Mouse (Mus musculus): ENCODE data around the gene Osbpl3. TPM values are rescaled to one million over a fixed set of nuclear protein-coding genes. Genes with fewer than 3 reads are reported as not detected.

Gene Osbpl3
- total RNA-seq, 2 experiments from 2014 or later, result 26.8 to 27.9 TPM

DNA sequence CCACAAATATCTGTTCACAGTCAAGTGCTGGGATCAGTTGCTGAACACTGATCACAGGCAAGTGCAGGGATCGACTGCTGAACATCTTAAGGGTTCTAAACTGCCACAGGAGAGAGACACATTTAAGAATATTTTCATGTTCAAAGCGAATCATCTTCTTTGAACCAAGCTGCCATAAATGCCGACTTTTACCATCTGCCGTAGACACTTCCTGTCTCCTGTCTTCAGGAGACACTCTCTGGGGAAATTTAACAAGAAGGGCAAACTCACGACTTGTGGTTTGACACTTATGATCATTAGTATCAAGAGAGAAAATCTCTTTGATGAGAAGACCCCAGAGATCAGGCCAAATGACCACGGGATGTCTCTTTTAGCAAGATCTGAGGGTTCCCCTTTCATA lies 134.3 kb downstream of the Osbpl3 start:
- DNase-seq (ENCODE audit: extremely low spot score in 1 of 2, low spot score in 2 of 2), result no peak
- intact Hi-C loops (cut with DNase I), result loop anchor here (5.0 kb wide), 1 partner anchor 36 kb away; no protein-coding TSS in a partner anchor

DNA sequence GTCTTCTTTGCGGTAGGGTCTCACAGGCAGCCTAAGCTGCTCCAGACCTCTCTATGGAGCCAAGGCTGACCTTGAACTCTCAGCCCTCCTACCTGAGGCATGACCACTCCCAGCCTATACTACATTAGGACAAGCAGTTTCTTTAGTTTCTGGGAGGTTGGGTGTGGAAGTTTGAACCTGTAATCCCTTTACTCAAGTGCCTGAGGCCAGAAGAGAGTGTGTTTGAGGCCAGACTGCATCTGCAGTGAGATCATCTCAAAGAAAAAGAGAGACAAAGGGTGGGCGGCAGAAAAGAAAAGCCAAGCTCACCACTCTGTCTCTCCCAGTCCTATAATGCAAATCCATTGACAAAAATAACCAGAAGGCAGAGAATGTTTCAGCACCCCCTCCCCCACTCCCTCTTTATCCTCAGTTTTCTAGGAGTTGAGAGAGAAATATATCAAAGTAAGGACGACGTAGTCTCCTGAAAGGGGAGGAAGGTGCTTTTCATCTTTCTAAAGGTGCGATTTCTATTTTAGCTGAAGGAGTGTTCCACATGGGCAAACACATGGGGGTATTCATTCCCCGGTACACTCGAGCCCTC lies 137.3 kb downstream of the Osbpl3 start:
- DNase-seq (ENCODE audit: extremely low spot score in 1 of 2, low spot score in 2 of 2), result peak; percentile 54 to 68
- intact Hi-C loops (cut with DNase I), result loop anchor here (10.0 kb wide), 1 partner anchor 86 kb away; no protein-coding TSS in a partner anchor

DNA sequence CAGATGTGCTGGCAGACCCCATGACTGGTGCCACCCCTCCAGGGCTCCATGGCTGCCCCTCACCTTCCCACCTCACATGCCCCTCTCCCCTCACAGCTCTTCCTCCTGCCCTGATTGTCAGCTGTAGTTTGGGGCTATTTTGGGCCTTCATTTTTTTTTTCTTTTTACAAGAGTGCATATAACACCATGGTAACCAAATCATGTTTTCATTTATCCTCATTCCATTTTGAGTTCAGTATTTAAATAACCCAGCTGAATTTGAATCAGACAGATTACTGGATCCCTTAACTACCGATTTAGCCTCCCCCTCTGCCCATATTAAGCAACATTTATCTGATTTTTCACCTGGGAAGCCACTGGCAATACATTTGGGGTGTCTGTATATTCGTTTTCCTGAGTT lies 137.9 kb downstream of the Osbpl3 start:
- intact Hi-C loops (cut with DNase I), result loop anchor here (10.0 kb wide), 1 partner anchor 87 kb away; no protein-coding TSS in a partner anchor

DNA sequence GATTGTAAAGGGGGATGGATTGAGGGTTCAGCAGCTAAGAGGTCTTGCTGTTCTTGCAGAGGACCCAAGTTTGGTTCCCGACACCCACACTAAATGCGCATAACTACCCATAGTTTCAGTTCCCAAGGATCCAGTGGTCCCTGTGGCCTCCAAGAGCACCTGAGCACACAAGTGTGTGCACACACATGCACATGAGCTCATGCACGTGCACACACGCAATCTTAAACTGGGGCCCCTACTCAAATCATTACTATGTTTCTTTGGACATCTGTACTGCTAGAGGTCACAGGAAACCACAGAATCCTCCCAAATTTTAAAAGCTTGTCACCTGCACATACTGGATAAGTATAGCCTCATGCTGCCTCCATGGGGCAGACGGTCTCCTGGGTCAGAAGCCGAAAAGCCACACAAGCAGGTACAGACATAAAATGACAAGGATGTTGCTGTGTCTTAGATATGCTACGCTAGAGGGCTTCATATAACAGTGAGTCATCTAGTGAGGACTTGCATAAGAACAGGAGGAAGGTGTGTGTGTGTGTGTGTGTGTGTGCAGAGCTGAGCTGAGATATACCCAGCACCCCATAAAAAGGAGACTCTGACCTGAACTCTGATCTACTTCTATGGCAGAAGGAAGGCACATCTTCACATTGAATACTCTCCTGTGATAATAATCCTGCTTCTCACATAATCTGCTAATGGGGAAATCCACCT lies 139.1 kb downstream of the Osbpl3 start:
- no peak for DNase-seq (ENCODE audit: extremely low spot score in 1 of 2, low spot score in 2 of 2)

More for the DNA sequence above, 137.9 kb downstream of the Osbpl3 start:
- no peak for DNase-seq (ENCODE audit: extremely low spot score in 1 of 2, low spot score in 2 of 2)

DNA sequence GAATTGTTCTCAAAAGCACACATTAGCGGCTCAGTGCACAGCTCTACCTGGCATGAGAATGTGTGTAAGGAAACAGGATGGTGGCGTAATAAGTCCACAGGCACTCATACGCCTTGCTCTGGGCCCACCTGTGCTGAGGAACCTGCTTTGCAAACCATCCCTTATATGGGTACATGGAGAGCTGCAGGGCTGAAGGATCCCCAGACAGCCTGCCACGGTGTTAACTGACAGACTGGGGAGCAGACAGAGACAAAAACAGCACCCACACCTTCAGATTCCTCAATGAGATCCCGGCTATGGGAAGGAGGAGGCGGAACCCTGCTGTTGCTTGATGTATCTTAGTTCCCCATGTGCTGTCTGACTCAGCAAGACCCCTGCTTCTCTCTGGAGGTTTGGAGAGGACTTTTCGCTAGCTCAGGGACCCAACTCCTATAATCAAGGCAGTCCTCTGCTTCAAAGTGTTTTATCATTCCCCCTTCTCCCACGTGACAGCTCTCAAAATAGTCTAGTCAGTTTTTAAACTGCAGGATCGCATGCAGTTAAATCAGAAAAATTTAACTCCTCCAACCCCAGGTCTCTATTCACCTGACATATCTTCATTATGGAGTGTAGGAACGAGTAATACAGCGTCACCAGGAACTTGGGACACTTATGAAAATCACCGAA lies 141.5 kb downstream of the Osbpl3 start:
- intact Hi-C loops (cut with DNase I), result loop anchor here (5.0 to 10.0 kb wide), 2 partner anchors 90 to 143 kb away; partner anchors contain the start of gene Osbpl3
- peak; percentile 52 to 59 for DNase-seq (ENCODE audit: extremely low spot score in 1 of 2, low spot score in 2 of 2)

More for the DNA sequence above, 139.1 kb downstream of the Osbpl3 start:
- intact Hi-C loops (cut with DNase I), result loop anchor here (10.0 kb wide), 1 partner anchor 88 kb away; no protein-coding TSS in a partner anchor

DNA sequence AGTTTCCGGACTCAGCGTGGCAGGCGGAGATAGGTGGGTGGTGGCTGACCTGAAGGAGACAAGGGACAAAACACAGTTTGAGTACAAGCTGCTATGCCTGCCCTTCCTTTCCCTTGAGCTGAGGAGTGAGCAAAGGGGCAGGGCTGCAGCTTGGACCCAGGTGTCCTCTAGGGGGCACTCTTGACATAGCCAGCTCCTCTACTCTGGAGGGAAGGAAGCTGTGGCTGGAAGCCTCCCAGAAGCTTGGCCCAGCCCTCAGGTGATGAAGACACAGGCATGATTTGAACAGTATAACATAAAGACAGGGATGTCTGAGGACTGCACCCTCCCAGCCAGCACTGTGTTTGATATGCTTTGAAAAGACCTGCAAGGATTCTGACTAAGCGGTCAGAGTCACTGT lies 143.4 kb downstream of the Osbpl3 start:
- intact Hi-C loops (cut with DNase I), result loop anchor here (2.0 to 10.0 kb wide), 3 partner anchors 92 to 214 kb away; partner anchors contain the start of gene Osbpl3
- peak; percentile 37 to 77 for DNase-seq (ENCODE audit: extremely low spot score in 1 of 2, low spot score in 2 of 2)

DNA sequence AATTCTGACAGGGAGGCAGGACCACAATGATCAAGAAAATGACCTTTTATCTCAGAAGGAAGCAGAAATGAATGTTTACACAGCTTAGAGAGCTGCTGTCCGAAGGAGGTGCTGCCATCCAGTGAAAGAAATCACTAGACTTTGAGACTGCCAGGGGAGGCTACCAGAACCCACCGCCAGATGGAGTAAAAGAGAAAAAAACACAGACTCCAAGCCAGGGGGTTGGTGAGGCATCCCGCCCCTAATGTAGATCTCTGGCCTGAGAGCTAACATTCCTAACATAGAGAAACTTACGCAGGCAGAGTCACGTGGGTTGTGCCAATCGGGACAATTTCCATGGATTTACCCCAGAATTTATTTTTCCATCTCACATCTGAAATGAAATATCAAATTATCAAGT lies 147.0 kb downstream of the Osbpl3 start:
- intact Hi-C loops (cut with DNase I), result no loop called here
- DNase-seq (ENCODE audit: extremely low spot score in 1 of 2, low spot score in 2 of 2), result peak; percentile 55 to 60

DNA sequence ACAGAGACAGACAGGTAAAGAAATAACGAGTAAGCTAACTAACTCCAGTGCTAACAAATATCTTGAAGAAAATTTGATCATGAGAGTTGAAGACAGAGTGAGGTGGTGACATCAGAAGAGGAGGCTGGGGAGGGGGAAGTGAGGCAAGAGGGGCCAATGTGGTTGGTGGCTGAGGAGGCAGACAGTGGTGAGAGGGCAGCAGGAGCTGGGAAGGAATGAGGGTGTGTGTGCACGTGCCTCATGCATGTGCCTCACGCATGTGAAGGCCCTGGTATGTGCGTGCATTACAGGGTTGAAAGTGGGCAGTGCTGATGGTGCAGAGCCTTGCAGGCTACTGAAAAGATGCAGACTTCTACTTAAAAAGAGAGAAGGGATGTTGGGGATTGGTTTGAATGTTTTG lies 149.4 kb downstream of the Osbpl3 start:
- DNase-seq (ENCODE audit: extremely low spot score in 1 of 2, low spot score in 2 of 2), result no peak
- intact Hi-C loops (cut with DNase I), result no loop called here

DNA sequence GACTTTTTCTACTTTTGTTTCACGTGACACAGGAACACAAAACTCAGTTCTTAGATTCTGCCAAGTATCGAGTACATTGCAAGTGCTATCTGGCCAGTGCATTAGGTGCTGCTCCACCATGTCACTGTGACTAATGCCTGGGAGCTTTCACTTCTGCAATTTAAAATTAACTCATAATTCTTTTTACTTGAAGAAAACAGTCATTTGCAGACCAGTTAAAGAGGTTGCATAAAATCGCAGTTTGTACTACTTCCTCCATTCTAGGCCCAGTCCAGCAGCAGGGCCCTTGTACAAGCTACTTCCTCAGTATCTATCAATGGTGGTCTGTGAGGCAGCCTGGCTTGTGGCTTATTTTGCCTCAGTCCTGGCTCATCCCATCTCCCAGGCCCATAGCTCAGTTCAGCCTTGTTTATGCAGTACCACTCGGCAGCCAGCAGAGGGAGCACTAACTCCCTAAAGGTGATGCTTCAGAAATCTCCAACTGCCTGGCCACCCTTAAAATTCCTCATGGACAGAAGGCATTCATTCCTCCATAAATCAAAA lies 151.0 kb downstream of the Osbpl3 start:
- intact Hi-C loops (cut with DNase I), result no loop called here
- DNase-seq (ENCODE audit: extremely low spot score in 1 of 2, low spot score in 2 of 2), result peak; percentile 76 to 81

DNA sequence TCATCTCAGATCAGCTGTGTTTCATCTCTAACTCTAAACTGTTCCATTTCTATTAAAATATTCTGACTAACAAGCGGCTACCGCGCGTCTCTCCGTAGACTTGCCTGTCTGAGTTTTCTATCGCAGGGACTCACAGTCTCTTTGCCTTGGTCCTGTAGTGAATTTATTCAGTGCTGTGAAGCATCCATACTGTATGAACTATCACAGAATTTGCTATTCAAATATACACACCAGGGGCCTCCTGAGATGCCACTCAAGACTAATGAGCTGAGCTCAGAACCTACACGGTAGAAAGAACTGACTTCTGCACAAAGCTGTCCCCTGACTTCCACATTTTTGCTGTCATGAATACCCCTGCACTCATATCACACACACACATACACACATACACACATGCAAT lies 154.9 kb downstream of the Osbpl3 start:
- DNase-seq (ENCODE audit: extremely low spot score in 1 of 2, low spot score in 2 of 2), result no peak
- intact Hi-C loops (cut with DNase I), result no loop called here

DNA sequence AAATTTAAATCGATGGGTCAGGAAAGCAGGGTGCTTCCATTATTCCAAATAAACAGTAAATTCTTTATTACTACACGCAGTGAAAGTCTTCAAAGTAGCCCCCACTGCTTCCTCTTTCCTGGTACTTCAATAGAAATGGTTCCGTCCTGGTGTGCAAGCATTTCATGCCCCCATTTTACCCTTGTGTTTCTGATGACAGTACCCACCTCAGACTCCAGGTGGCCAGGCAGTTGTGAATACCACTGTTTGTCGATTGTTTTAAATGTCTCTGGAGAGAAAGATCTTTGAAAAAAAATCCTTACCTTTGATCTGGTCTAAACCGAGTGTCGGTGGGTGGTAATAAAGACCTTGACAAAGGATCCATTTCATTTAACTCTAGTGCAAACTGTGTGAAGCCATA lies 155.4 kb downstream of the Osbpl3 start:
- no peak for DNase-seq (ENCODE audit: extremely low spot score in 1 of 2, low spot score in 2 of 2)
- intact Hi-C loops (cut with DNase I), result no loop called here

DNA sequence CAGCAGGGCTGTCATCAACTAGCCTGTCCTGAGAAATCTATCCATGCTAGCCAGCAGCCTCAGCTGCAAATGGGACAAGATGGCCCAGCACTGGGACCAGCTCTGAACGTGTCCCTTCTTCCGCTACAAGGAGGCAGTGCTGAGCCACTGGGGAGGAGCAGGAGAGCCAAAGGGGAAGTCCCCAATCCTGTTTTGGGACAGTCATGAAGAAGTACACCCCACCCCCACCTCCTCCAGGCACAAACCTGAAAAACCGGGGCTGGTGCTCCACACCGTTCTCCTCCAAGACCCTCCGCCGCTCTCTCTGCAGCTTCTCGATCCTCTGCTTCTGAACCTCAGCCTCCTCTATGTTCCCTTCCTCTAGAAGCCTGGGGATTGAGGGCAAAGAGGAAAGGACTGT lies 156.9 kb downstream of the Osbpl3 start:
- intact Hi-C loops (cut with DNase I), result loop anchor here (10.0 kb wide), 1 partner anchor 374 kb away; no protein-coding TSS in a partner anchor

DNA sequence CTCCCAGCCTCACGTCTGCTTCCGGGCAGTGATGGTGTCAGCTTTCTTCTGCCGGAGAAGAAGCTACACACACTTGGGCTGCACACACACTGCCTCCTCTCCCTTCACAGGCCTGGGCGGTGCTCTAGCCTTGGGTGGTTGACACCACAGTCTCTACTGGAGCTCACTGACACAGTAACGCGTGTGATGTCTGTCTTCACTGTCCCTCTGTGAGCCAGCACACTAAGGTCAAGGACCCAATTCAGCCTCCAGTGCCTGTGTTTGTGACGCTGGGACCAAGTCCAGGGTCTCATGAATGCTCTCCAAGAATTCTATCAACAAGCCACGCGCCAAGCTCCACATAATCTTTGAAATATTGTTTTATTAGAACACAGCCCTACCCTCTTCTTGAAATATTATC lies 158.3 kb downstream of the Osbpl3 start:
- no peak for DNase-seq (ENCODE audit: extremely low spot score in 1 of 2, low spot score in 2 of 2)
- intact Hi-C loops (cut with DNase I), result loop anchor here (10.0 kb wide), 1 partner anchor 373 kb away; no protein-coding TSS in a partner anchor

More for the DNA sequence above, 156.9 kb downstream of the Osbpl3 start:
- DNase-seq (ENCODE audit: extremely low spot score in 1 of 2, low spot score in 2 of 2), result no peak

DNA sequence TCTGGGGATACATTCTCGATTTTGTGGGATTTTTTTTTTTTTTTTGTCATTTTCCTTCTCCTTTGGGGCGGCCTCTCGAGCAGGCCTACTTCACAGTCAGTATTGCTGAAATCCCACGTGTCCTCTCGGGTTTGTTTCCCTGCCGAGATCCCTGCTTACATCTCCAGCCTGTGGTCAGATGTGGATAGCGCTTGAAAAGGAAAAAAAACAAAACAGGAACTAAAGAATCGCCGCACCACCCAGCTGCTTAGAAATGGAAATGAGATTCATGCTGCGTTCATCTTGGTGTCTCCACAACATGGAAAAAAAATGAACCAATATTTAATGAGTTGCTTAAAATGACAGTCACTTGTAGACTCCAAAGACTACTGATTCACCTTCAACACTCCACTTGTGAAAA lies 160.9 kb downstream of the Osbpl3 start:
- DNase-seq (ENCODE audit: extremely low spot score in 1 of 2, low spot score in 2 of 2), result no peak
- intact Hi-C loops (cut with DNase I), result loop anchor here (10.0 kb wide), 1 partner anchor 370 kb away; no protein-coding TSS in a partner anchor

DNA sequence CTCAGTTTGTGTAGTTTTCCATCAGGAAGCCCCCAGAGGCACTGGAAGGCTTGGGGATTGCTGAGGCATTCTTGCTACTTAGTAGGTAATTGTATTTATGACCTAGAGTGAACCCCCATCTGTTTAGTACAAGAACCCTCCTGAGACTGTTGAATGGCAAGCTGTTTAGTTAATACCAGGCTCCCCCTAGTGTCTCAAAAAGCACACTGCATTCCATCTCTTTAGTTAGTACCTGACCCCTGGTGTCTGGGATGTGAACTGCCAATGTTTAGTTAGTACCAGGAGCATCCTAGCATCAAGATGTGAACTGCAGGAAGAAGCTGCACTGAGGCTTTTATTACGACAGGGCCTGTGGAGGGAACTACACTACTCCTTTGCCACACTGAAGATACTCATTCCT lies 161.9 kb downstream of the Osbpl3 start:
- DNase-seq (ENCODE audit: extremely low spot score in 1 of 2, low spot score in 2 of 2), result peak; percentile 68 to 71
- intact Hi-C loops (cut with DNase I), result loop anchor here (1.0 to 10.0 kb wide), 3 partner anchors 182 to 775 kb away; partner anchors contain the start of gene Mpp6

DNA sequence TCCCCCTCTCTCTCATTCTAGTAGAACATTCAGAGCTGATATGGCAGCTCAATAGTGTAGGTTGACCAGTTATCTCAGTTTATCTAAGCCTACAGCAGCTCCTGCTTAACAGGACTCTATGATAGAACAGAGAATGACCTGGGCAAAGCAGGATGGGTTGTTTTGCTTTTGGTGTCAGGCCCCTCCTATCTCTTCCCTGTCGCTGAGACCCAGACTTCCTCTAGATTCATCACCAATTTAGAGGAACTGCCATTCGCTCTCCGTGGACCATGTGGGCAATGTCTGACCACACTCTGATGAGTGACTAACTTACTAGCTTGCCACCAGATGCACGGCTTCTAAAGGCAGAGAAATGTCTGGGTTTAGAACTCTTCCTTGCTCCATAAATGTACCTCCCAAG lies 164.4 kb downstream of the Osbpl3 start:
- no peak for DNase-seq (ENCODE audit: extremely low spot score in 1 of 2, low spot score in 2 of 2)
- intact Hi-C loops (cut with DNase I), result loop anchor here (5.0 to 10.0 kb wide), 2 partner anchors 179 to 367 kb away; partner anchors contain the start of gene Mpp6

DNA sequence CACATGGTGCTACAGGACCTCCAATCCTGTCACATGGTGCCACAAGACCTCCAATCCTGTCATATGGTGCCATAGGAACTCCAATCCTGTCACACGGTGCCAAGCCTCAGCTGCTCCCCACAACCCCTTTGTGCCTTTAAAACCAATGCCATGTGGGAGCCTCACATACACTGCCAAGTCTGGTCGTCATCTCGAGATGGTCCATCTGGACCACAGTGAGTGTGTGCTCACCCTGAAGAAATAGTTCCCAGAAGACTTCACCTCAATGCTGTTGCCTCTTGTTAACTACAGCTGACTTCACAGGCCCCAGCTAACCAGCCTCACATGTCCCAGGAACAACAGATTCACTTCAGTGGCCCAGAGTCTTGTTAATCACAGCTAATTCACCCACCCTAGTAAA lies 169.1 kb downstream of the Osbpl3 start:
- intact Hi-C loops (cut with DNase I), result no loop called here
- DNase-seq (ENCODE audit: extremely low spot score in 1 of 2, low spot score in 2 of 2), result no peak

DNA sequence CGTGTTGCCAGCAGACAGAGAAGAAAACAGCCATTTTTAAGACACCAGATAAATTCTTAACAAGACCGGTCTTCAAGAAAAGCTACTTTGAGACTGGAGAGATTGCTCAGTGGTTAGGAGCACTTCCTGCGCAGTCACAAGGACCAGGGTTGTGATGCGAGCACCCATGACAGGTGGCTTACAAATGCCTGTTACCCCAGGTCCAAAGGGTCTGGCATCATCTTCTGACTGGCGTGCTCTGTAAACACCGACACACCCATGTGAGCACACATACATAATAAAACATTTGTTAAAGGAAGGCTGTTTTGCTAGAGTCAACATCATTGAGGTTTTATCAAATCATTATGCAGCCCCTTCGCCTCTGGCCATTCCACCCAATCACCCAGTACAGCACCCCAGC lies 176.4 kb downstream of the Osbpl3 start:
- intact Hi-C loops (cut with DNase I), result no loop called here
- DNase-seq (ENCODE audit: extremely low spot score in 1 of 2, low spot score in 2 of 2), result no peak

DNA sequence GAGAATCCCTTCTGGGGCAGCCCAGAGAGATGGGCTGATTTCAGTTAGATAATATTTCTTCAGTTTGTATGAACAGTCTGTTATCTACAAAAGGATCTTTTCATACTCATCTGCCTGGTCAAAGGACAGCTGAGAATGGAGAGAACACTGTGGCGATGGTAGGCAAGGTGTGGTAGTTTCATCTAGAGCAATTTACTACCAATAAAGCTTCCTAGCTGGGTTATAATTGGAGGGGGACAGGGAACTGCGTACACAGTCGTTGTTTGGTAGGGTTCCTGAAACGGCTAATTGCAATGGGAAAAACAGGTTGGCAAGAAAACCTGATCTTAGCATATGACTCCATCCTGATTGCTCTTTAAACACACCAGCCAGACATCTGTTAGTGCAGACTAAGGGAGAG lies 182.1 kb downstream of the Osbpl3 start:
- DNase-seq (ENCODE audit: extremely low spot score in 1 of 2, low spot score in 2 of 2), result no peak
- intact Hi-C loops (cut with DNase I), result no loop called here

Measured in left cerebral cortex, postnatal 10 days (tissue).